Mouse (Mus musculus): Measurements from ENCODE around the gene Insyn1. TPM values are rescaled to one million over a fixed set of nuclear protein-coding genes. Genes with fewer than 3 reads are reported as not detected.
A peak's percentile ranks its signal among the peaks of the same experiment; 100 is the strongest.

Gene Insyn1
- polyA plus RNA-seq, 1 experiment, result 2.9 TPM

- WGBS, result 89% methylated on average over 3 of the region's 3 CpGs
- no peak for DNase-seq
- Histone ChIP-seq H3K36me3 (ENCODE audit: control insufficient read depth, insufficient read depth, low read length) (no peaks in the 10 kb centered on the region), H3K4me1 (ENCODE audit: control insufficient read depth, insufficient read depth, low read length) (no peaks in the 10 kb centered on the region), H3K4me3 (ENCODE audit: insufficient read depth, low read depth, low read length) (no peak overlapping the region), H3K27me3 (replicated peaks; ENCODE audit: control insufficient read depth, insufficient read depth, low read length) (no peaks in the 10 kb centered on the region), H3K27ac (ENCODE audit: insufficient read depth, low read depth, low read length) (no peak overlapping the region)
- TF ChIP-seq CTCF (conservative IDR thresholded peaks at IDR 0.05; ENCODE audit: insufficient read depth, insufficient read length, low read depth, low read length), result no peak
- no peak for TF ChIP-seq POLR2A (IDR thresholded peaks at IDR 0.05; ENCODE audit: low read depth, low read length)
Observed at GRCm38 (mm10) chr9:58443061-58443460, 45.3 kb upstream of the Insyn1 start.

GRCm38 (mm10) chr9:58446829-58447228 is 41.6 kb upstream of the Insyn1 start:
- Histone ChIP-seq H3K27me3 (replicated peaks; ENCODE audit: control insufficient read depth, insufficient read depth, low read length) (no peaks in the 10 kb centered on the region), H3K4me1 (ENCODE audit: control insufficient read depth, insufficient read depth, low read length) (no peaks in the 10 kb centered on the region), H3K27ac (ENCODE audit: insufficient read depth, low read depth, low read length) (no peak overlapping the region), H3K36me3 (ENCODE audit: control insufficient read depth, insufficient read depth, low read length) (no peaks in the 10 kb centered on the region), H3K4me3 (ENCODE audit: insufficient read depth, low read depth, low read length) (no peak overlapping the region)
- DNase-seq, result no peak
- TF ChIP-seq CTCF (conservative IDR thresholded peaks at IDR 0.05; ENCODE audit: insufficient read depth, insufficient read length, low read depth, low read length) (no peak), POLR2A (IDR thresholded peaks at IDR 0.05; ENCODE audit: low read depth, low read length) (no peak)
- 37% methylated on average over 4 of the region's 4 CpGs for WGBS

GRCm38 (mm10) chr9:58447997-58448595 is 40.3 kb upstream of the Insyn1 start:
- no peaks in the 10 kb centered on the region for H3K27me3 ChIP-seq (replicated peaks; ENCODE audit: control insufficient read depth, insufficient read depth, low read length)
- no peak for DNase-seq
- WGBS, result 59% methylated on average over 12 of the region's 12 CpGs
- no peaks in the 10 kb centered on the region for H3K4me1 ChIP-seq (ENCODE audit: control insufficient read depth, insufficient read depth, low read length)
- no peak overlapping the region for H3K4me3 ChIP-seq (ENCODE audit: insufficient read depth, low read depth, low read length)
- no peaks in the 10 kb centered on the region for H3K36me3 ChIP-seq (ENCODE audit: control insufficient read depth, insufficient read depth, low read length)
- TF ChIP-seq POLR2A (IDR thresholded peaks at IDR 0.05; ENCODE audit: low read depth, low read length) (no peak), CTCF (conservative IDR thresholded peaks at IDR 0.05; ENCODE audit: insufficient read depth, insufficient read length, low read depth, low read length) (no peak)
- no peak overlapping the region for H3K27ac ChIP-seq (ENCODE audit: insufficient read depth, low read depth, low read length)

- H3K27me3 ChIP-seq (replicated peaks; ENCODE audit: control insufficient read depth, insufficient read depth, low read length), result no peaks in the 10 kb centered on the region
- H3K36me3 ChIP-seq (ENCODE audit: control insufficient read depth, insufficient read depth, low read length), result no peaks in the 10 kb centered on the region
- H3K27ac ChIP-seq (ENCODE audit: insufficient read depth, low read depth, low read length), result no peak overlapping the region
- no peak overlapping the region for H3K4me3 ChIP-seq (ENCODE audit: insufficient read depth, low read depth, low read length)
- H3K4me1 ChIP-seq (ENCODE audit: control insufficient read depth, insufficient read depth, low read length), result no peaks in the 10 kb centered on the region
- no peak for TF ChIP-seq CTCF (conservative IDR thresholded peaks at IDR 0.05; ENCODE audit: insufficient read depth, insufficient read length, low read depth, low read length)
- whole genome bisulfite sequencing, result 63% methylated on average over 3 of the region's 3 CpGs
- no peak for DNase-seq
Observed at GRCm38 (mm10) chr9:58449526-58449925, 38.9 kb upstream of the Insyn1 start.

DNA sequence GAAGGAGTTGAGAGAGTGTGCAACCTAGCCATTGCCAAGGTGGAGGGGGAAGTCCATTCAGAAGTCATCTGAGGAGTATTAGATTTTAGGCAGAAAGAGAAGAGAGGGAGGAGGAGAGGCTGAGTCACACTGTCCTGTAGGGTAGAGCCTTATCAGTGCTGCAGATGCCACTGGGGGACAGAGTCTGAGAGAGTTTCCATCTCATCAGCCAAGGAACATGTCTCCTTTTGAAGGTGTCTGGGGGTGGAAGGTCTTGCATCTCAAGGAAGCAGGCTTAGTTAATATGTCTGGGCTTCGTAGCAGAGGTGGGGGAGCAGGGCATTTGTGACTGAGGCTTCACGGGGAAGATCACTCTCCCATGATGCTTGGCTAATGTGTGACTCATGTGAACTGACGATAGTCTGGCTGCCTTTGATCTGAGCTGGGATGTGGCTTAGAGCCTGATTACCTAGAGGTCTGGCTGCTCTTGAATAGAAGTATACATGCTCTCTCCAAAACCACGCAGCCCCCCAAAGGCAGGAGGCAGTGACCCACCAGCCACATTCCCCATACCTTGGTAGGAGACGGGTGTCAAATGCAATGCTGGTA is 34.5 kb upstream of the Insyn1 start:
- no peak for DNase-seq
- Histone ChIP-seq H3K4me3 (ENCODE audit: insufficient read depth, low read depth, low read length) (no peak overlapping the region), H3K27me3 (replicated peaks; ENCODE audit: control insufficient read depth, insufficient read depth, low read length) (no peaks in the 10 kb centered on the region), H3K27ac (ENCODE audit: insufficient read depth, low read depth, low read length) (no peak overlapping the region), H3K36me3 (ENCODE audit: control insufficient read depth, insufficient read depth, low read length) (no peaks in the 10 kb centered on the region), H3K4me1 (ENCODE audit: control insufficient read depth, insufficient read depth, low read length) (no peaks in the 10 kb centered on the region)
- WGBS, result 55% methylated on average over 5 of the region's 5 CpGs
- TF ChIP-seq CTCF (conservative IDR thresholded peaks at IDR 0.05; ENCODE audit: insufficient read depth, insufficient read length, low read depth, low read length) (no peak), POLR2A (IDR thresholded peaks at IDR 0.05; ENCODE audit: low read depth, low read length) (no peak)

DNA sequence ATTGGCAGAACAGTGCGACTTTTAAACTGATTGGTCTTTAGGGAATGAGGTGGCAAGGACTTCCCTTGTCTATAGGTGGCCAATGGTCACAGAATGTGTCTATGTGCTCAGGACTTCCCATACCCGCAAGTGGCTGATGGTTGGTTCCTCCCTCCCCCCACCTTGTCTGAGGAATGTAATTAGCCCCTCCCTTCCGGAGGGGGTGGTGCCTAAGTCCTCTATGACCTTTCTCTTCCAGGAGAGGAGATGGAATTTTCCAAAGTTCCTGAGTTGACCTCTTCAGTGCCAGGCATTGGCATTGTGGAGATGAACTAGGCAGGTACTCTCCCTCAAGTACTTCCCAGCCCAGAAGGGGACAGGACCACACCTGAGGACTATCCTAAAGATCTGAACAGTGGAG is 33.5 kb upstream of the Insyn1 start:
- 35% methylated on average over 3 of the region's 3 CpGs for WGBS

GRCm38 (mm10) chr9:58455798-58456197 is 32.6 kb upstream of the Insyn1 start:
- Histone ChIP-seq H3K36me3 (ENCODE audit: control insufficient read depth, insufficient read depth, low read length) (no peaks in the 10 kb centered on the region), H3K27me3 (replicated peaks; ENCODE audit: control insufficient read depth, insufficient read depth, low read length) (no peaks in the 10 kb centered on the region), H3K4me1 (ENCODE audit: control insufficient read depth, insufficient read depth, low read length) (no peaks in the 10 kb centered on the region), H3K27ac (ENCODE audit: insufficient read depth, low read depth, low read length) (peak overlapping the region; percentile 64), H3K4me3 (ENCODE audit: insufficient read depth, low read depth, low read length) (peak overlapping the region; percentile 31)
- TF ChIP-seq POLR2A (IDR thresholded peaks at IDR 0.05; ENCODE audit: low read depth, low read length) (no peak), CTCF (conservative IDR thresholded peaks at IDR 0.05; ENCODE audit: insufficient read depth, insufficient read length, low read depth, low read length) (no peak)
- DNase-seq, result peak; percentile 61
- 20% methylated on average over 13 of the region's 13 CpGs for WGBS

More for the DNA sequence above, 33.5 kb upstream of the Insyn1 start:
- H3K4me1 ChIP-seq (ENCODE audit: control insufficient read depth, insufficient read depth, low read length), result no peaks in the 10 kb centered on the region
- no peak for TF ChIP-seq CTCF (conservative IDR thresholded peaks at IDR 0.05; ENCODE audit: insufficient read depth, insufficient read length, low read depth, low read length)
- no peak for TF ChIP-seq POLR2A (IDR thresholded peaks at IDR 0.05; ENCODE audit: low read depth, low read length)
- H3K27ac ChIP-seq (ENCODE audit: insufficient read depth, low read depth, low read length), result peak overlapping the region; percentile 64
- H3K27me3 ChIP-seq (replicated peaks; ENCODE audit: control insufficient read depth, insufficient read depth, low read length), result no peaks in the 10 kb centered on the region
- H3K36me3 ChIP-seq (ENCODE audit: control insufficient read depth, insufficient read depth, low read length), result no peaks in the 10 kb centered on the region
- DNase-seq, result peak; percentile 72
- H3K4me3 ChIP-seq (ENCODE audit: insufficient read depth, low read depth, low read length), result peak overlapping the region; percentile 39

Measured in kidney, adult 2 months (tissue).